Mouse (Mus musculus): ENCODE measurements at regions not wholly inside any gene's neighbourhood (a gene's known extent, or its start where the extent isn't known, plus 50 kb on each side); places are given as distances from the start of the nearest gene placed in this dataset.
A peak's percentile ranks its signal among the peaks of the same experiment; 100 is the strongest.

DNA sequence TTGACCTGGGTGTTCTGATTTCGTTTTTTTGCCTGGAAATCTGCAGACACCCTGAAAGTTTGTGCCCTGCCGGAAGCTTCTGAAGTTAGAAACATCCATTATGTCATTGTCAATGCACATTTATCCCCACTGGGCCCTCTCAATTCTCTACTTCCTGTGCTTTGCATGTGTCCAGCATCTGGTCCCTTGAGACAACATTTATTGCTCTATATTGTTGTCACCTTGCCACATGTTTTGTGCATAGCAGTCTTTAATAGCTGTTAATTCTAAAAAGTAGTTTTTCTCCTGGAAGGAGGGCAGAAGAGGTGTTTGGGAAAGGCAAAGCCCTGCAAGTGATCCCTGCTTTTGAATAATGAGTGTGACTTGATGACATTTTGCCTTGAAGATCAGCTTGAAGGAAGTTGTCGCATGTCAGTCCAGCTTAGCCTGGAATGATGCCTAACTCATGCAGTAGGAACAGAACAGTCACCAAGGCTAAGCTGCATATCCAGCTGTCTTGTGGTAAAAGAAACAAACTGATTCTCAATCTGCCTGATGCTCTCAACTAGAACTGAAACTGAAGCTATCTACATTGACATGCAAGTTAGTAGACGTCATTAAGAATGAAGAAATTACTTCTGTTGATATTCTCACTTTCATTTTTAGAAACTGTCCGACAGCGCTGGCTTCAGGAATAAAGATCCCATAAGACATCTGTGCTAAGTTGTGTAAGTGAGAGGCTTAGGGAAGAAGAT lies 152.9 kb downstream of the Gm9733 start:
- no peak for DNase-seq (ENCODE audit: low spot score in 2 of 2)
- intact Hi-C loops (cut with DNase I) = no loop called here

DNA sequence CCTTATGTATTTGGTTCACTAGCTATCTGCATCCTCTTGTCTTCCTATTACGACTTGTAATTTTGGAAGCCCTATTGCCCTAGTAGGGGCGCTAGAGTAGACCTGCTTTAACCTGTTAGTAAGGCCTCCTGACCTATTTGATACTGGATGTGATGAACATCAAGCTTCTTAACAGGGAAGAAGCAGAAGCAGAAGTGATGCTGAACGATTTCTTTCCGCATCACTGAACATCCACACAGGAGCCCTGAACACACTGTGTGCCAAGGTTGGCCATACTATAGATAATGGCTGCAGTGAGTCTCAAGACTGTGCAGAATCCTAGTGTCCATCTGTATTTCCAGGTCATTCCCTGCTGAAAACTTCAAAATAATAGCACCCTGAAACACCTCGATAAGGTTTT lies 151.0 kb downstream of the Gm9733 start:
- intact Hi-C loops (cut with DNase I) = no loop called here
- DNase-seq (ENCODE audit: low spot score in 2 of 2) = no peak

- intact Hi-C loops (cut with DNase I) = no loop called here
These were observed 145.4 kb downstream of the Gm9733 start for GRCm38 (mm10) chr3:15186731-15187130.

DNA sequence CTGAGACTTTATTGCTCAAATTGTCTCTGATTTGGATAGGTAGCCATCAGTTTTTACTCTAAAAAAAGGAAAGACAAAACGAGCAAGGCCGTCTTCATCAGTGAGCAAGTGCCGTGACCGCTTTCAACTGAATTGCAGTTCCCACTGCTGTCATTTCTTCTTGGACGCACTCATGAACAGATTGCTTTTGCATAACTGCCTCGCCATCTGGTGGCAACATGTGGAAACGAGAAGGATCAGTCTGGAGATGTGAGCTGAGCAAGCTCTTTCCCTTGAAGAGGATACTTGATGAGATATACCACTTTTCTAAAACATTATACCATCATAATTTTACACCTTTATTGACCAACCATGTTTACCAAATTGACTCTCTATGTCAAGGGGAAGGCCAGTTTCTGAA lies 137.7 kb downstream of the Gm9733 start:
- intact Hi-C loops (cut with DNase I) = loop anchor here (1.0 to 5.0 kb wide), 3 partner anchors 48 to 320 kb away; partner anchors contain the start of gene Car2
- peak; percentile 59 to 64 for DNase-seq (ENCODE audit: low spot score in 2 of 2)

More at GRCm38 (mm10) chr3:15186731-15187130, 145.4 kb downstream of the Gm9733 start:
- no peak for DNase-seq (ENCODE audit: low spot score in 2 of 2)

- no peak for DNase-seq (ENCODE audit: low spot score in 2 of 2)
- intact Hi-C loops (cut with DNase I) = no loop called here
These were observed 136.0 kb downstream of the Gm9733 start for GRCm38 (mm10) chr3:15196101-15196500.

DNA sequence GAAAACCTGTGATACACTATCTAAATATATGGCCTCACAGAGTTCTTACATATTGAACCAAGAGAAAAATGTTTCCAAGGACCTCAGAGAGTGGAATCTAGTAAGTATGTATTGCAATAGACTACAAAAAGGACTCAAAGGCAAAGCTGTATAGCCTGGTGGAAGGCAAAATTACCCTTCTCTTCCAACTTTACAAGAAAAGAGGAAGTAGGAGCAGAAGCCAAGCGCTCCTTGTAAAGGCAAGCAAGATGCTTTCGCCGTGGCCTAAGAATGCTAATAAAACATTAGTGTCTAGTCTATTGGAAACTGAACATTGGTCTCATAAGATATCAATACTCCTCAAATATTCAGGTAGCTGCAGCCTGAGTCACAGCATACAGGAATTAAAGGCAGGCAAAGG lies 134.0 kb downstream of the Gm9733 start:
- DNase-seq (ENCODE audit: low spot score in 2 of 2) = no peak
- intact Hi-C loops (cut with DNase I) = no loop called here

GRCm38 (mm10) chr3:15200309-15200708 lies 131.8 kb downstream of the Gm9733 start:
- intact Hi-C loops (cut with DNase I) = no loop called here
- DNase-seq (ENCODE audit: low spot score in 2 of 2) = no peak

GRCm38 (mm10) chr3:15200990-15201389 lies 131.1 kb downstream of the Gm9733 start:
- intact Hi-C loops (cut with DNase I) = no loop called here
- DNase-seq (ENCODE audit: low spot score in 2 of 2) = no peak

GRCm38 (mm10) chr3:15202760-15203159 lies 129.3 kb downstream of the Gm9733 start:
- DNase-seq (ENCODE audit: low spot score in 2 of 2) = no peak
- intact Hi-C loops (cut with DNase I) = no loop called here

- intact Hi-C loops (cut with DNase I) = no loop called here
- no peak for DNase-seq (ENCODE audit: low spot score in 2 of 2)
These were observed 126.6 kb downstream of the Gm9733 start for GRCm38 (mm10) chr3:15205266-15206229.

- DNase-seq (ENCODE audit: low spot score in 2 of 2) = no peak
- intact Hi-C loops (cut with DNase I) = no loop called here
These were observed 119.7 kb downstream of the Gm9733 start for GRCm38 (mm10) chr3:15212357-15212756.

DNA sequence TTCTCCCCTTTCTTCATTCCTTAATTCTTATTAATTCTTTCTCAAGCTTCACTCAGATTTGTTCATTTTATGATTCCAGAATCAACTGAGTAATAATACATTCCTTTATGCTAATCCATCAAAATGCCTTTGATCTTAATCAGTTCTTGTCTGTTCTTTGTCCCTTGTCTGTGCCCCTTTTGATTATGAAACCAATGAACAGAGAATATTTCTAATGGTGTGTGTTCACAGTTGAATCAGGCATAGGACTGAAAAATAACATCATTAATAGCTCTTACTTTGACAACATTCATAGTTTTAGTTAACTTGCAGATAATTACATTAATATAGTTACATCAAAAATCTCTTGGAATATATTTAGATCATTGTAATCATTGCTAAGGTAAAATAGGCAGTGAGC lies 114.5 kb downstream of the Gm9733 start:
- intact Hi-C loops (cut with DNase I) = no loop called here
- no peak for DNase-seq (ENCODE audit: low spot score in 2 of 2)

DNA sequence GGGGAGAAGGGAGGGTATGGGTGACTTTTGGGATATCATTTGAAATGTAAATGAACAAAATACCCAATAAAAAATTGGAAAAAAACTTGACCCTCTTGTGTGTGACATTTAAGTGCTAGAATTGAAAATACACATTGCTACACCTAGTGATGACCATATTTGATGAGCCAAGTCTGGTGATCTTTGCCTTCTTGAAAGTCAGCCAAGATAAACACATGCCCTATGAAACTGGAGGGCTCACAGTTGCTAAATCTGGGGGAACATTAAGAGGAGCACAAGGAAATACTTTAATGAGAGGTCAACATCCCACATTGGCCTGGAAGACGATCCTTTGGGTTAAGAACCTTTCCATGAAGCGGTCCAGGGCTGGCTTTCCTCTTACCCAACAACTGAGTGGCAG lies 112.8 kb downstream of the Gm9733 start:
- DNase-seq (ENCODE audit: low spot score in 2 of 2) = no peak
- intact Hi-C loops (cut with DNase I) = no loop called here

GRCm38 (mm10) chr3:15223266-15223665 lies 108.8 kb downstream of the Gm9733 start:
- intact Hi-C loops (cut with DNase I) = no loop called here
- DNase-seq (ENCODE audit: low spot score in 2 of 2) = no peak

GRCm38 (mm10) chr3:15224452-15224851 lies 107.7 kb downstream of the Gm9733 start:
- no peak for DNase-seq (ENCODE audit: low spot score in 2 of 2)
- intact Hi-C loops (cut with DNase I) = no loop called here

DNA sequence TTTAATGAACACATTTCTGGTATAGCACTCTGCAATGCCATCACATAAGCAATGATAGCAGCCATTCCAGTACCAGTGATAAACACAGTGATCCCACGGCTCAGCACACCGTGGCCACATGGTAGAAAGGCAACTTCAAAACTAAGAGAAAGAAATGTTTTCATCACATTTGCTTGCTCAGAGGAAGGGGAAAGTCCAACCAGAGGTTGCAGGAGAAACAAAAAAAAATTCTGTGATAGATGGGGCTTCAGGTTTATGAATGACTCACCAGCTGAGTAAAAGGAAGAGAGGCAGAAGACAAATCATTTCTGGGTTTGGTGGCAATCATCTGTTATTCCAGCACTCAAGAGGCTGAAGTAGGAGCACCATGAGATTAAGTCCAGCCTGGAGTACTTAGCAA lies 103.5 kb downstream of the Gm9733 start:
- intact Hi-C loops (cut with DNase I) = no loop called here

GRCm38 (mm10) chr3:15230204-15230603 lies 101.9 kb downstream of the Gm9733 start:
- no peak for DNase-seq (ENCODE audit: low spot score in 2 of 2)
- intact Hi-C loops (cut with DNase I) = no loop called here

More for the DNA sequence above, 103.5 kb downstream of the Gm9733 start:
- no peak for DNase-seq (ENCODE audit: low spot score in 2 of 2)

DNA sequence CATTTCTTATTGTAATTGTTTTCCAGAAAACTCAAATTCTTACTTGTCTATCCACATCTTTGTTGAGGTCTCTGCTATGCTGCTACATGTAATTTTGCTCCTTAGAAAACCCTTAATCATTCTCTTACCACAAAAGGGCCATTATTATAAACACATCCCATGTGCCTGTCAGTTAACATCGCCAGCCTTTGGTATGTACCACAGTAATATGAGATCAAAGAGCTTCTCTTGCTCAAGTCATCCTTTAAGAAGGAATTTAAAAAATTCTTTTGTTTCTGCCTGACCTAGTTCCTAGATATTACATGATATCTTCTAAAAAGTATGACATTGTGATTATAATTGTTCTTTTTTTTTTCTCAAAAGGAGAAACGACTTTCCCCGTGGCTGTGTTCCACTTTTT lies 100.7 kb downstream of the Gm9733 start:
- intact Hi-C loops (cut with DNase I) = no loop called here
- DNase-seq (ENCODE audit: low spot score in 2 of 2) = no peak

DNA sequence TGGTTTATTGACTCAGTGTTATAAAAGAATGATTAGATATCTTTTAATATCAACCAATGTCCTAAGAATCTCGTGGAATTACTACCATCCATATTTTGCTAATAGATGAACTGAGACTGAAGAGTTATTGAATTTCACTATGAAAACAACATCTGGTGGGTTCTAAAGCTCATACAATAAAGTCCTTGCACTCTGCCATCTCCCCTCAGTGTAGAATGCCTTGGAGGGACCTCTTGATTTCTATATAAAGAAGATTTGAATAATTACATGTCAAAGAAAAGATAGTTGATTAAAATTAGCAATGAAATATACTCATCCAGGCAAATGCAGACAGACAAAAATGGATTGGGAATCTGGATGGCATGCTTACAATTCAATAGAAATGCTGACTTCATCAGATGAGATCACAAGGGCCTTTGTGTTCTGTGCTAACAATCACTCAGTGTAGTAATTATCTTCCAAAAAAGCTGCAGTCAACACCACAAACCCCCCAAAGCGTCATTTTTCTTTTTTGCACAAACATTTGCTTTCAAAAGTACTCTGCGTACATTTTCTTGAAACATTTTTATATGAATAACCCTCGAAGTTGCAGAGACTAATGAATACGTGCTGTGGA lies 94.2 kb downstream of the Gm9733 start:
- intact Hi-C loops (cut with DNase I) = no loop called here
- DNase-seq (ENCODE audit: low spot score in 2 of 2) = no peak

DNA sequence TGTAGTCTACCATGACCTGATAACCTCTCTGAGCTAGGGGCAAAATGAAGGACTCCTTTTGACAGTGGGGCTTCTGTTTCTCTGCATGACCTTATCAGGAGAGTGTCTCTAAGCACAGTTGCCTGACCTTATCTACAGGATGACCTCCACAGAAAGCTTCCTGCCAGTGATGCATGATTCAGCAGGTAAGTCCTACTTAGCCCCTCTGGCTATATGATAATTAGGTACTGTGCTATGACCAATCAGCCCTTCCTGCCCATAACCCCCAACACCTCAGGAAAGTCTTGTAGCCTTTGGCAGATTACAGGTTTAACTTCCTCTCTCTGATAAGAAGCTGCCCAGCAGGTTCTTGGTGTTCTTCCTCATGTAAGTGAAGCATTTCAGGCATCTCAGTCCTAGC lies 89.7 kb downstream of the Gm9733 start:
- intact Hi-C loops (cut with DNase I) = loop anchor here (5.0 kb wide), 4 partner anchors 50 to 565 kb away; partner anchors contain the start of gene Car2
- no peak for DNase-seq (ENCODE audit: low spot score in 2 of 2)
